Mouse (Mus musculus): ENCODE measurements around the gene Wfdc21.

Wfdc21 gene

GRCm38 (mm10) chr11:83746681-83747080 lies at the start of gene Wfdc21:
TSS of gene Wfdc21 (plus strand) at chr11:83746940.
- in situ Hi-C loops (cut with MboI, MseI) = loop anchor here in 1 of 2 experiments (10.0 kb wide), 1 partner anchor 182 kb away; no protein-coding TSS in a partner anchor

GRCm38 (mm10) chr11:83703705-83704104 lies 43.0 kb upstream of the Wfdc21 start, which contains the start of gene Wfdc17:
TSS of gene Wfdc17 (plus strand) at chr11:83703991.
- in situ Hi-C loops (cut with MboI, MseI) = no loop called here

DNA sequence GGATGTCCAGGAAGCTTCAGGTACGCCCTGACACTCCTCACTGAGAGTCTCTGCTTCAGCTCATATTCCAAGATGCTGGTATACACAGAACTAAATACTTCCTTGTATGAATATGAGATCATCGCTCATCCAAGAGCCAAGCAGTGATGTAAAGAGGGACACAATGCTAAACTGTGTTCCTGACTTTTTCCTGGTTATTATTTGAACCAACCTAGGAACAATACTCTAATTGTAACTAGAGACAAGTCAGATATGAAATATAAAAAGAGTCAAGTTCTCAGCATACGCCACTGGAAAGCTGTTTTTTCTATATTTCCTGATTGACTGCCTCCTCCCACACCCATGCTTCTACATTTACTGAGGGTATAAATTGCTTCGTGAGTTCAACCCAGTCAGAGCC lies 38.0 kb upstream of the Wfdc21 start, which contains the start of gene Wfdc18:
TSS of gene Wfdc18 (plus strand) at position 301 of the 400 bp plus-strand sequence.
- in situ Hi-C loops (cut with MboI, MseI) = no loop called here

- in situ Hi-C loops (cut with MboI, MseI) = loop anchor here in 1 of 2 experiments (10.0 kb wide), 1 partner anchor 135 kb away; the partner anchor contains the start of gene Ccl9
Measured at GRCm38 (mm10) chr11:83709683-83710082, 37.1 kb upstream of the Wfdc21 start.

DNA sequence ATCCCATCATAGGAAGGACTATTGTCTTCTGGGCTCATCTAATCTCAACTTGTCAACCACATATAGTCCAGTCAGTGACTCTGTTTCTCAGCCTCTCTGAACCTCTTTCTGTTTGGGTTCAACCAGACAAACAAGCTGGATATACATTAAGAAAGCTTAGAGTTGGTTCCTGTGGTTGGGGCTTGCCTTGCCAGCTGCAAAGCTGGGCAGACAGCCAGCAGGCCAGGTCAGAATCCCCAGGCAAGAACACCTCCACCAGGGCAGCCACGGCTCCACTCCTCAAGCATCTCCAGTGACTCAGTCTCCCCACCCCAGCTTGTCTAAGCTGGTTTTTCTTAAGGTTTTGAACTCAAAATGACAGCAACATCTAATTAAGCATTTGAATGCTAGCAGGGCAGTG lies 34.1 kb upstream of the Wfdc21 start:
- in situ Hi-C loops (cut with MboI, MseI) = loop anchor here in 1 of 2 experiments (10.0 kb wide), 1 partner anchor 138 kb away; the partner anchor contains the start of gene Ccl9

DNA sequence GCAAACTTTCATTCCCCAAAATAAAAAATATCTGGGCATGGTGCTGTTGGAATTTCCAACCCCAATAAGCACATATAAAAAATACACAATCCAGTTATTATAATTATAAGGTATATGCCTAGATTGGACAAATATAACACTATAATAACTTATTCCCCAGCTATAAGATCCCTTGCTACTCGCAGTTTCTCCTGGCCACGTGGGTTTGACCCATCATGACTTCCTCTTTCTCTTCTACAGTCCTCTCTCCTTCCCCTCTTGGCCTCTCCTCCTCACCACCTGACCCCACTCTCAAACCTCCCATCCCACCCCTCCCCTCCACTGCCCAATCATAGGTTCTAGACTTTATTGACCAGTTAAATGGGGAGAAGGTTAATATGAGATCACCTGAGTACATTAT lies 32.8 kb upstream of the Wfdc21 start:
- in situ Hi-C loops (cut with MboI, MseI) = loop anchor here in 1 of 2 experiments (10.0 kb wide), 1 partner anchor 139 kb away; the partner anchor contains the start of gene Ccl9

GRCm38 (mm10) chr11:83717042-83717665 lies 29.6 kb upstream of the Wfdc21 start:
- in situ Hi-C loops (cut with MboI, MseI) = loop anchor here in 1 of 2 experiments (10.0 kb wide), 1 partner anchor 142 kb away; the partner anchor contains the start of gene Ccl9

DNA sequence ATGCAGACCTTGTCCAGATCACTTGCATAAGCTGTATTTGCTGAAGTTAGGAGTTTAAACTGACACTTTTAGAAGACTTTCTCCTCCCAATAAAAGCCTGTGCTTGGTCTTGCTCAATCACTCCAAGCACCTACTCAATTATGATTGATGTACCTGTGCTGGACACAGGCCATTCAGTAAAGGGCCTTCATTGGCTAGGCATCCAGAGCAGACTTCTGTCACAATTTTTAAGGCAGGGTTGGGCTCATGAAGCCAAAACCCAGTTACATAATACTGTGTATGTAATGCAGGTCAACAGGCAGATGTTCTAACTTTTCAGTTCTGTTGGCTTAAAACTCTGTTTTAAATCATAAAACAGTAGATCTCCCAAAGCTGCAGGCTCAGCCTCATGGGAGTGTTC lies 26.0 kb upstream of the Wfdc21 start:
- in situ Hi-C loops (cut with MboI, MseI) = no loop called here

GRCm38 (mm10) chr11:83728757-83729432 lies 17.8 kb upstream of the Wfdc21 start:
- in situ Hi-C loops (cut with MboI, MseI) = no loop called here

GRCm38 (mm10) chr11:83731116-83731515 lies 15.6 kb upstream of the Wfdc21 start:
- in situ Hi-C loops (cut with MboI, MseI) = no loop called here

- in situ Hi-C loops (cut with MboI, MseI) = no loop called here
Measured at GRCm38 (mm10) chr11:83733071-83733640, 13.6 kb upstream of the Wfdc21 start.

DNA sequence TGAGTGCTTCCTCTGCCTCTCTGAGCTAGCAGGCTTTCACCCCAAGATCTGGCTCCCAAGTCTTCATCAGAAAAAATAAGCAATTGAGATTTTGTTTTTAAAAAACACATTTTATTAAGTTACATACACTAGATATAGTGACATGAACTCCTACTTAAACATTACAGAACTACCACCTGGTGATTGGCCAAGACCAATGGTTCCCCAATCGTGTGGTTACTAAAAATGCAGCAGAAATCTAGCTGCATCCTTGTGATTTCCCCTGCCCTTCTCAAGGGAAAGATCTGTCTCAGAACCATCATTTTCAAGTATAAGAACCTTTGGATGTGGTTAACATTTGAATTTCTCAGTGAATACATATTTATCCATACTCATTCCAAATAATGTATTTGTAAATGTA lies 12.5 kb upstream of the Wfdc21 start:
- in situ Hi-C loops (cut with MboI, MseI) = no loop called here

DNA sequence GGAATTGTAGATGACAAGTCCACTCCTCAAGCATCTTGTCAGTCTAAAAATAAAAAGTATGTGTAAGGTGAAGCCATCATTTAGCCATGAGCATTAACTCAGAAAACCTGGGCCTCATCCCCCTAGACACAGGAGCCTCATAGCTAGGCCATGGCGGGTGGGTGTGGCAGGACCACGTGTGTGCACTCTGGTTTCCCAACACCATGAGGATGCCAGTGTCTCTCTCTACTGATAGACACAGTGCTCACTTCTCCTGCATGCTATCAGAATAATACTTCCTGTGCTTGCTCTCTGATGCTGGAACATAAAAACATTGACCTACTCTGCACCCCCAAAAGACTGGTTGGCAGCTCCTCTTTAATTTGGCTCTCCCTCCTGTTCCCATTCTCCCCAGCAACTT lies 10.9 kb upstream of the Wfdc21 start:
- in situ Hi-C loops (cut with MboI, MseI) = loop anchor here in 1 of 2 experiments (5.0 kb wide), 1 partner anchor 184 kb away; no protein-coding TSS in a partner anchor

DNA sequence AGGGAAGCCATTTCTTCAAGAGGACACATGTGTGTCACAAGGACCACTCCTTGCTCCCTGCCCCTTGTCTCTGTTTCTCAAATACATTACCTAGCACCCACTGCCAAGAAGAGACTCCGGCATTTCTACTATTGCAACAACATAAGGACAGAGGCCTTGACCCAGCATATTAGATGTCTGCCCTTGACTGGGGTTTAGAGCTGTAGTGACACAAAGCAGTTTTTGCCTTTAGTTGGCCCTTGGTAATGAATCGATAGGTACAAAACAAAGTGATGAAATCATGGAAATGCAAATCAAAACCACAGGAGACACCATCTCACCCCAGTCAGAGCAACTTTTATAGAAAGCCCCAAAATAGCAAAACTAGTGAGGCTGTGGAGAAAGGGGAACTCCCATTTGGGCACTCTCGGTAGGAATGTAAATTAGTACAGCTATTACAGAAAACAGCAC lies 9.6 kb upstream of the Wfdc21 start:
- in situ Hi-C loops (cut with MboI, MseI) = loop anchor here in 1 of 2 experiments (5.0 kb wide), 1 partner anchor 185 kb away; no protein-coding TSS in a partner anchor

DNA sequence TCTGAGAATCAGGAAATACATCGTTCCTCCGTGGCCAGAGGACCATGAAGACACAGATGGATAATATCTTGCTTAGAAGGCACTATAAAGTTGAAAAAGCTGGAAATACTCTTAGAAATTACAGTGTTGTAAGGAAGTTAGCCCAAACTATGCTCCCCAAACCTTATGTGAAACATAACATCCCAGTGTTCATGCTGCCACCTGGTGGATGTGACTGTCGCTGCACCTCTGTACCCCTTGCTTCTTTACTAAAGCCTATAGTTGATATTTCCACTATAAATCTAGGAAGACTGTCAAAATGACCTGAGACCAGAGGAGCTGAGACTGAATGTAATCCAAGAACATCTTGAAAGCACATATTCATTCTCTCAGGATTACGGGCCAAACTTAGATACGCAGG lies 7.5 kb upstream of the Wfdc21 start:
- in situ Hi-C loops (cut with MboI, MseI) = loop anchor here in 1 of 2 experiments (5.0 kb wide), 1 partner anchor 187 kb away; no protein-coding TSS in a partner anchor

- in situ Hi-C loops (cut with MboI, MseI) = loop anchor here in 1 of 2 experiments (10.0 kb wide), 1 partner anchor 176 kb away; no protein-coding TSS in a partner anchor
Measured at GRCm38 (mm10) chr11:83740443-83740991, 6.2 kb upstream of the Wfdc21 start.

DNA sequence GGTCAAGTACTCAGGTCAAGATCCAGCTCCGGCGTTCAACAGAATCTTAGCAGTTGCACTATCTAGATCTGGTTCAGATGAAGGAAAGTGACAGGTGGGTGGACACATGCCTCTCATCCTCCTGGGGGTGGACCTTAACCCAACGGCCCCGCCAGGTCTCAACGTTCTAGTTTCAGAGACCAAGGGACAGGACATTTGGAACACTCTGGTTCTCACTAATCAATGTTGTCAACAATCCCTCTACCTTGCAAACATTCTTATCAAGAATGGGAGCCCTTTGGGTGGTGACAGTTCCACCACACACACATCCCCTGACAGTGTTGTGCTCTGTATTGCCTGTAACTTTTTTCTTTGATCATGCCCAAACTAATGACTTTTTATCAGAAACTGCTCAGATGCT lies 4.9 kb upstream of the Wfdc21 start:
- in situ Hi-C loops (cut with MboI, MseI) = loop anchor here in 1 of 2 experiments (10.0 kb wide), 1 partner anchor 177 kb away; no protein-coding TSS in a partner anchor

DNA sequence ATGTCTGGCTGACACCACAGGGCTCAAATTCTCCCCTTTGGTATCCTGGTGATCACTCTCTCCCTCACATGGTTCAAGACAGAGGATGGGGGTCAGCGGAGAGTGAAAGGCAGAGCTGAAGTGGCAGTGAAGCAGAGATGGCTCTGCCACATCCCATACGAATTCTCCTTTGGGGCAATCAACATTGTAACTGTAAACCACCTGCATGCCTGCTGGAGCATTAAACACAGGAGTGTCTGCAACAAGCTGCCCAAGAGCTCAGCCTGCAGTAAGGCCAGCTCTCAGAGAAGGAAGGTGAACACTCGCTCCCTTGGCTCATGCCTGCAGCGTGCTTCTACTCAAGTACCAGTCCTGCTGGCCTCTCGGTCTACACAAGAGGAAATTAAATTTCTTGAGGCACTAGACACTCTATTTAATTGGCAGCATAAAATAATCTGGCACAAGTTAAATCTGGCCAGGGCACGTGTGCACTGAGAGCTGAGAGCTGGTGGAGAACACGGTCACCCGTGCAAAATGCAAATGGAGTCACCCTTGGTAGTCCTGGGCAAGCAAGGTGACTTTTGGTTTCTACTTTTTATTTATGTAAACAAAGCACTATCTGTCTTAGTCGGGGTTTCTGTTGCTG lies 3.9 kb upstream of the Wfdc21 start:
- in situ Hi-C loops (cut with MboI, MseI) = loop anchor here in 1 of 2 experiments (10.0 kb wide), 1 partner anchor 178 kb away; no protein-coding TSS in a partner anchor

DNA sequence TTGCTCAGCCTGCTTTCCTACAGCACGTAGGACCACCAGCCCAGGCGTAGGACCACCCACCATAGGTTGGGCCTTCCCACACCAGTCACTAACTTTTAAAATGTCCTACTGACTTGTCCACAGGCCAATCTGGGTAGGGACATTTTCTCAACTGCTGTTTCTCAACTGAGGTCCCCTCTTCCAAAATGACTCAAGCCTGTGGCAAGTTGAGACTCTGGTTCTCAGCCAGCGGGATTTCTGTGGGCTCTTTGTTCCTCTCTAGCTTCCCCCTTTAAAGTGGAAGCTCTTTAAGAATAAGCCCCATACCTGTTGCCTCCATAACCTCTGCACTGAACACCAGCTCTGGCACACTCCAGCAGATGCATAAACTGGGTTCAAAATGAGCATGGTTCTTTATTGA lies 3.2 kb upstream of the Wfdc21 start:
- in situ Hi-C loops (cut with MboI, MseI) = loop anchor here in 1 of 2 experiments (10.0 kb wide), 1 partner anchor 179 kb away; no protein-coding TSS in a partner anchor

DNA sequence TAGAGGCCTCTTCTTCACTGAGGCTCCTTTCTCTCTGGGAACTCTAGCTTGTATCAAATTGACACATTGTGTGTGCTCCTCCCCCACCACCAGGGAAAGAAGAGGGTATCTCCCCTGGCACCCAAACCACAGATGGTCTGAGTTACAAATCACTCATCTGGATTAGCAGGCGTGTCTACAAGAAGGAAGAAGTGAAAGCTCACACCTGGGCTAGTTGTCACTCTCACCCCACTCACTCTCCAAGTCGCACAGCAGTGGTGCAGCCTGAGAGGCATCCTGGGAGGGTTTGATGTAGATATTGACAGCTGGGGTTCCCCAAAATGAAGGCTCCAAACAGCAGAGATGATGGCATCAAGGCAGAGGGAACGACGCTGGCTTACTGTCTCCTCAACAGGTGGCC lies 588 bp upstream of the Wfdc21 start:
- in situ Hi-C loops (cut with MboI, MseI) = loop anchor here in 1 of 2 experiments (10.0 kb wide), 1 partner anchor 181 kb away; no protein-coding TSS in a partner anchor
